Mouse (Mus musculus) adrenal gland, adult 8-10 months (tissue): Measurements from ENCODE around the gene Dgka. TPM values are rescaled to one million over a fixed set of nuclear protein-coding genes. Genes with fewer than 3 reads are reported as not detected.
"Not testable (repeated sequence)": the region's sequence is repeated elsewhere in the genome, so short reads cannot be mapped to it uniquely, and the experiment has no call there.

Experiments
- DNase-seq: peaks from one replicate; pipeline ENCODE4 v3.0.0; 2022
- total RNA-seq, 4 experiments: library from RNA; stranded (reverse); gene quantifications; 2 replicates each; pipeline ENCODE4 v1.2.4; 2022

Gene Dgka
- total RNA-seq, 4 experiments from 2014 or later: 16.5 to 41.1 (median 28.6) TPM

DNA sequence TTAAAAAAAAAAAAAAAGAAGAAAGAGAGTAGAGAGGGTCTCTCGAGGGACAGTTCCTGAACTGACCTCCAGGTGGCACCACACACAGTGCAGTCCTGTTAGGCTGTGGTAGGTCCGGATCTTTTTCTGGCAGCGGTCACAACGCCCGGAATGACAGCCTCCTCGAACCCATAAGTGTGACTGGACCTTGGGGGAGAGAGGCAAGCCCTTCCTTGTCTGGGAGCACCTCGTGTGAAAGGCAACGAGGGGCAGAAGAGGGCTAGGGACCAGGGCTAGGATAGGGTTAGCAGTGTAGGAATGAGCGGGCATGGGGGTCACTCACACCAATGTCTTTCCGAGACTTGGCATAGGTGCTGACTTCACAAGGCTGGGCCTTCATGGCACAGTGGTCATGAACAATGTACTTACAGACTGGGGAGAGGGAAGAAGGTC lies 13.6 kb downstream of the Dgka start:
- DNase-seq: peak; percentile 45

DNA sequence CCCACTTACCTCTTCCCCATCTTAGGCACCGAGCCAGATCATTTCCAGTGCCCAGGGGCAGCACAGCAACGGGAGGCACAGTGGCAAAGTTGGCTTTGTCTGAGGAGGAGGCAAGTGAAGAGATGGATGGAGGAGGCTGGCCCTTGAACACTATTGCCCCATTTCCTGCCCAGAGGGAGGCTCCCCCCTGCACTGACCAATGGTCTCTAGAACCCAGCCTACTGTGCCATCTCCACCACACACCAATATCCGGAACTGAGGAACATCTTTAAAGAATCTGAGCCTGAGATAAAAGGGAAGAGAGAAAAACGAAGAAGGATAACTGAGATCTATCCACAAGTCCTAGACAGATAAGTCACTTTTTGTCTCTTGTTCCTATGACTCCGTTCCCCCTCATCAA lies 16.6 kb downstream of the Dgka start:
- no peak for DNase-seq

DNA sequence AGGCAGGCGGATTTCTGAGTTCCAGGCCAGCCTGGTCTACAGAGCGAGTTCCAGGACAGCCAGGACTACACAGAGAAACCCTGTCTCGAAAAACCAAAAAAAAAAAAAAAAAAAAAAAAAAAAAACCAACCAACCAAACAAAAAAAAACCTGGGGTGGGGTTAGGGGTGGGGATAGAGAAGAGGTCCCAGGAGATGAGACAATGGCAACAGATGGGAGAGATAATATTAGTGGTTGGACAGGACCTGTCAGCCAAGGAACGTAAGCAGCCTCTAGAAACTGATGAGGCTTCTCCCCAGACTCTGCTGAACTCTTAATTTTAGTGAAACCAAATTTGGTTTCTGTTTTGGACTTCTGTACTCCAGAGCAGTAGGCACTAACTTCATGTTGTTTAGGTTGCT lies 19.2 kb downstream of the Dgka start:
- not testable (repeated sequence) for DNase-seq

DNA sequence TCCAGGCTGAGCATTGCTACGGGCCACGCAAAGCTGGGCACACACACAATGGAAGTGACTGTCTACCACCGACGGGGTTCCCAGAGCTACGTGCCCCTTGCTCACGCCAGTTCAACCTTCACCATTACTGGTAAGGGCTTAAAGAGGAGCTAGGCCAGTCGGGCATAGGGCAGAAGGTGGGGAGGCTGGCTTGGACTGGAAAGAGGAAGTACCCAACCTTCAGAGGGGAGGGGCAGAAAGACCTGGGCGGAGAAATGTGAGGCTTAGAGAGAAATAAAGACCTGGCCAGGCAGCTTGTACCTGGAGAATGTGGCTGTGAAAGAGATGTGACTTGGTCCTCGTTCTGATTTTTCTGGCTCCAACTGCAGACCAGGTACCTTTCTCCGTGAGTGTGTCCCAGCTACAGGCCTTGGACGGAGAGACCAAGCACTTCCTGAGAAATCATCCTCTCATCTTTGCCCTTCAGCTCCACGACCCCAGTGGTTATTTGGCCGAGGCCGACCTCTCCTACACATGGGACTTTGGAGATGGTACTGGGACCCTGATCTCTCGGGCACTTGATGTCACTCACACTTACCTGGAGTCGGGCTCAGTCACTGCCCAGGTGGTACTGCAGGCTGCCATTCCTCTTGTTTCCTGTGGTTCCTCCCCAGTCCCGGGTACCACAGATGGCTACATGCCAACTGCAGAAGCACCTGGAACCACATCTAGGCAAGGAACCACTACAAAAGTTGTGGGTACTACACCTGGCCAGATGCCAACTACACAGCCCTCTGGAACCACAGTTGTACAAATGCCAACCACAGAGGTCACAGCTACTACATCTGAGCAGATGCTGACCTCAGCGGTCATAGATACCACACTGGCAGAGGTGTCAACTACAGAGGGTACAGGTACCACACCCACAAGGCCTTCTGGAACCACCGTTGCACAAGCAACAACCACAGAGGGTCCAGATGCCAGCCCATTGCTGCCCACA lies 28.8 kb downstream of the Dgka start:
- no peak for DNase-seq

DNA sequence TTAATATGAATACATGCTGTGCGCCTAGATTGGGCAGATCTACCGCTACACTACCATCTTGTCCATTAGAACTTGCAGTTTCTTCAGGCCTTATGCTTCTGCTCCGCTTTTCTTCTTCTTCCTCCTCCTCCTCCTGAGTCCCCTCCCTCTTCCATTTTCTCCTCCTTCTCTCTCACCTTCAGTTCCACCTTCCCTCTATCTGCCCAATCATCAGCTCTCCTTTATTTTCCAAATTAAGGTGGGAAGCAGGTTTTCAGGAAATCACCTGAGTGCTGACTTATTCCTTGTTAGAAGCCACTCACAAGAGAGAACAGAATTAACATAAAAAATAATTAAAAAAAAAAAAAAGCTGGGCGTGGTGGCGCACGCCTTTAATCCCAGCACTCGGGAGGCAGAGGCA lies 33.3 kb downstream of the Dgka start:
- not testable (repeated sequence) for DNase-seq

DNA sequence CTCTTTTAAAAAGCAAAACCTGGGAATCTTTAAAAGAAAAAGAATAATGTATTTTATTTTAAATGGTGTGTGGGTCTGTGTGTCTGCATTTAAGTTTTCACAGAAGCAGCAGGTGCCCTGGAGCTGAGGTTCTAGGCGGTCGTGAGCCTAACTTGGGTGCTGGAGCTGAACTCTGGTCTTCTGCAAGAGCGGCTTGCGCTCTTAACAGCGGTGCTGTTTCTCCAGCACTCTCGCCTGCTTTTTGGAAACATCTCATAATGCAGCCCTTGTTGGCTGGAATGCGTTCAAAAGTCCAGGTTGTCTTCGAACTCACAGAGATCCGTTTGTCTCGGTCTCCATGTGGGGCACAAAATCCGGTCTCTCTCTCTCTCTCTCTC lies 39.4 kb downstream of the Dgka start:
- no peak for DNase-seq

DNA sequence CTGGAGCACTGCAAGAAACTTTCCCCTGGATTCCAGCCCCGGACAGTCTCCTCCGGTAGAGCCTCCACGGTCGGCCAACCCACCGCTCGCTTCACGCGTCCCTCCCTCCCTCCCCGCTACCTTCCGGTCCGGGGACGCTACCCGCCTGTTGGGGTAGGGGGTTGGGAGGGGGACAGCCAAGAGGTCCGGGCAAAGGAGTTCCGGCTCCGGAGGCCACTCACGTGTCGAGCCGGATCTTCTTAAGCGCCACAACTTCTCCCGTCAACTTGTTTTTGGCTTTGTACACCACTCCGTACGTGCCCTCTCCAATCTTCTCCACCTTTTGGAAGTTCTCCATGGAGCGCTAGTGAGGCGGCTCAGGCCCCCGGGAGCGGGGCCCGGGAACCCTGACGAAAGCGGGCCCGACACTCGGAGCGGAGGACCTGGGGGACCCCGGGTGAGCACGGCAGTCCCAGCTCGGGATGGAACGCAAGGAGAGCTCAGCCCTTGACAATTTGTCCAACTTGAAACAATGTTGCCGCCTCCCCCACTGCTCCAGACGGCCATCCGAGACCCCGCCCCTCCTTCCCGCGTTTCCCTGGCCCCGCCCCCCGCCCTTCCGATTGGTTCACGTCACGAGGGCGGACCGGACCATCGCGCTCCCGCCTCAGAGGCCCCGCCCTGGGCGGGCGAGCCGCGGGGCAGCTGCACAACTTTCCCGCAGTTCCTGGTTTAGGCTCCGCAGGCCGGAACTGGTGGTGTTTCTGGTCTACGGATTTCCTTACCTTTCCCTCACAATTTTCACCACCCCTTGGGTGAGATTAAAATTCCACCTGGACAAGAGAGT lies 40.0 kb downstream of the Dgka start, which contains the start of gene Cdk2:
Cdk2 (minus strand) TSS at position 541 of the 826 bp plus-strand sequence.
- peak; percentile 88 for DNase-seq

DNA sequence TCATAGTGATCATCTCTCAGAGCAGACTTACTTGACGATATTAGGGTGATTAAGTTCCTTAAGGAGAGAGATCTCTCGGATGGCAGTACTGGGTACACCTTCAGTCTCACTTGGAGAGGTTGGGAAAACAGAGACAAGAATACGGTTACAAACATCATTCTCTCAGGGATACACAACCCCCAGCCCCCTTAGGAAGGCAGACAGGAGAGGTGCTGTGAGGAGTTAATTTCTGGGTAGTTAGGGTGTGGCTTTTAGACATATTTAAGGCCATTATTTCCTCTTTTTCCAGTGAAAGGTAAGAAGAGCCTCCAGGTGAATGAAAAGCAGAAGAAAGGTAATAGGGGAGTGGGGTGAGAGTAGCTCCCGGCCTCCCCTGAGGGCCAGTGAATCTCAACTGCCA lies 40.8 kb downstream of the Dgka start, which contains the start of gene Pmel:
Pmel (plus strand) TSS at position 301 of the 400 bp plus-strand sequence.
- no peak for DNase-seq

DNA sequence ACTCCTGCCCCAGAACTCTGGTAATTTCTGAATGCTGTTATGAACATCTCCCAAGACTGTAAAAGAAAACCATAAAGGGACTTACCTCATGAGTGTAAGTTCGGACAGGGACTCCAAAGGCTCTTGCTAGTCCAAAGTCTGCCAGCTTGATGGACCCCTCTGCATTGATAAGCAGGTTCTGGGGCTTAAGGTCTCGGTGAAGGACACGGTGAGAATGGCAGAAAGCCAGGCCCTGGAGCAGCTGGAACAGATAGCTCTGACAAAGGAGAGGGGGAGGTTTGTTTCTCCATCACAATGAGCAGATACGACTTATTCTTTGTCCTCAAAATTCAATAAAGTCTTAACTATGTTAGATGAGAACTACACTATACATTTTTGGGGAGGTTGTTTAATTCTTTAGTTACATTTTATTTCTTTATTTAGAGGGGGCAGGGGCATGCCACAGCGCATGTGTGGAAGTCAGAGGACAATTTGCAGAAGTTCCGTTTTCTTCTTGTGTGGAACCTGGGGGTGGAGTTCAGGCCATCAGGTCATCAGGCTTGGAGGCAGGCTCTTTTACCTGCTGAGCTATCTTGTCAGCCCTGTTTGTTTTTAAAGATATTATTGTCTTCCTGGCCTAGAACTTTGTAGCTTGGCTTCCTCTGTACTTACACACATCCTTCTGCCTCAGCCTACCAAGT lies 42.2 kb downstream of the Dgka start:
- no peak for DNase-seq

DNA sequence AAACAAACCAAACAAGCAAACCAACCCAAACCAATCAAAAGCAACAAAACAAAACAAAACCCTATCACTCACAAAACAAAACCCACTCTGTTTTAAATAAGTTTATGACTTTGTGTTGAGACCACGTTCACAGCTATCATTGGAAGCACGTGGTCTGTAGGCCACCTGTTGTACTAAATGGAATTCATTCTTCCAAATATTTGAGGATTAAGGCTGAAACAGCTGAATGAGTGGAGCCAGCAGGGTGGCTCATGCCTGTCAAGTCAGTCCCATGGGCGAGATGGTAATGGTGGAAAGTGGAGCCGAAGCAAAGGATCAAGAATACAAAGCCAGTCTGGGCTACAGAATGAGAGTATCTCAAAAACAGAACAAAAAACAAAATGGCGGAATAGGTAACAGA lies 43.9 kb downstream of the Dgka start:
- no peak for DNase-seq

DNA sequence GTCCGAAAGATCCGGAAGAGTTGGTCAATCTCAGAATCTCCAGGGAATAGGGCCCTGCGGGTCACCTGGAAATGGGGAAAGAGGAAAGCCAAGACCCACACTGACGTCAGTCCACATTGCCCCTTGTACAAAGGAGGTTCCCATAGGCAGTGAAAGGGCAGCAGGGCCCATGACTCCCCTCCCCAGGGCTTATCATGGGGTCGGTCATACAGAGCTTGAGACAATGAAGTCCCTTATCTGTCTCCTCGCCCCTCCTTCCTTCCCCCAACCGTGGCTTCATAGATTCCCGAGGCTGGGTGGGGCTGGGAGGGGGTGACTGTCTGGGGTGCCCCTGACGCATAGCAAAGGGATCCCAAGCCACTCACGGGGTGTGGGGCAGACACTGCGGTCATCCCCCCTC lies 45.0 kb downstream of the Dgka start:
- DNase-seq: no peak

DNA sequence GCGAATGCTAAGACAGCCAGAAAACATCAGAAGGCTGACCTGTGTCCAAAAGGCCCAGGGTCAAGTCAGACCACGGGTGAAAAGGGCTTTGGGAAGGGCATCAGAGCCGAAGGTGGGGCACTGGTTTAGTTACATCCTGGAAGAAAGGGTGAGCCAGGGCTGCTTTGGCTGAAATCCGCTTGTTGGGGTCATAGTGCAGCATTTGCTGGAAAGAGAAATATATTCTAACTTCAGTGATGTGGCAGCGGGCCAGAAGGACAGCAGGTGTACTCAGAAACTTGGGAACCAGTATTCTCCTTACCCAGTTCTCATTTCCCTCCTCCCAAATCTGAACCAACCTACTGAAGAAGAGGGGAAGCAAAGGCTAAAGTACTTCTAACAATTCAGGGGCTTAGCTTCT lies 45.6 kb downstream of the Dgka start:
- DNase-seq: no peak

DNA sequence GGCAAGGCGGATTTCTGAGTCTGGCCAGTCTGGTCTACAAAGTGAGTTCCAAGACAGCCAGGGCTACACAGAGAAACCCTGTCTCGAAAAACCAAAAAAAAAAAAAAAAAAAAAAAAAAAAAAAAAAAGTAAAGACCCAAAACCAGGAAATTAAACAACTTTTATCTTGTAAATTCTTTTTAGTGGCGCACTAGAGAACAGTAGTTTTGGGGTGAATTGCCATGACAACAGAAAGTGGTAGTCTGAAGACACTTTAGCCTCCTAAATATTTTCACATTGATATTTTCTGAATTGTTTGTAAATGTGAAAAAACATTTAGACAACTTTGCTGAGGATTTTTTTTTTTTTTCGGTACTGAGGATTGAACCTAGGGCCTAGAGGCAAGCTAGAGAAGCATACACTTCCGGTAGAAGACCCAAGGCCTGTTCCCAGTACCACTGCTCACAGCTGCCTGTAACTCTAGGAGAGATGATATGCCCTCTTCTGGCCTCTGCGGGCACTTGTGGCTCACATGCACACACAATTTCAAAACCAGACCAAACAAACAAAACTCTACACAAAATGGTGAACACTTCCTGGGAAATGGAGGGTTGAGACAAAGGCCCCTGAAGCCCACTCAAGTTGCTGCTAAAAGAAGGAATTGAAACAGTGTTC lies 47.5 kb downstream of the Dgka start:
- no peak for DNase-seq

DNA sequence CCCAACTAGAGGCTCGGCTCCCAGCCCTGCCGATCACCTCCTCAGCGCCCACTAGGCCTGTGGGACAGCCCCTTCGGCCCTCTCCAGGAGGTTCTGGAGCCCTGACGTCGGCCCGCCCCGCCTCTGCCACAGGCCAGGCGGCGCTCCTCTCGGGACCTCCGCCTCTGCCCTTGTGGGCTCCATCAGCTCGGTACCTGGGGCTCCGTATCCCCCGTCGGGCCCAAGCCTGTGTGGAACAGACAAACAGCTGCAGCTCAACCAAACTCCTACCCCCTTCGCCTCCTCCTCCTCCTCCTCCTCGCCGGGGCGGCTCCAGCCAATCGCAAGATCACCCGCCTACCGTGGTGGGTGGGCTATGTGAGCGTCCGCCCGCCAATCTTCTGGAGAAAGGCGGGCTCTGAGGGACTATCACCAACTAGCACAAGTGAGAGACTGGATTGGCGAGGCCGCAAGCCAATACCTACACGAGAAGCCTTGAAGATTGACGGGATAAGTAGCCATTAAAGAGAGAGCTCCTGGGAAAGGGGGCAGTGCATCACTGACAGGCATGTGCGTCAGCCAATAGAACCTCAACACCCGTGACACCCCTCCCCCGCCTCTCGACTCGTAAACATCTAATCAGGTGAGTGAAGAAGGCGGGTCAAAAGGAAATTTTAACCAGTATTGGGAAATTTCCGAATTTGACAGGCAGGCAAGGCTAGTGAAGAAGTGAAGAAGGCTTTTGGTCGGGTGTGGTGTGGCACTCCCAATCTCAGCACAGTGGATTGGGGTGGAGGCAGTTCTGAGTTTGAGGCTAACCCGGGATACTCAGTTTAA lies 48.5 kb downstream of the Dgka start, which contains the start of gene Rab5b:
Rab5b (minus strand) TSS at position 273 of the 816 bp plus-strand sequence.
- peak; percentile 99 for DNase-seq

DNA sequence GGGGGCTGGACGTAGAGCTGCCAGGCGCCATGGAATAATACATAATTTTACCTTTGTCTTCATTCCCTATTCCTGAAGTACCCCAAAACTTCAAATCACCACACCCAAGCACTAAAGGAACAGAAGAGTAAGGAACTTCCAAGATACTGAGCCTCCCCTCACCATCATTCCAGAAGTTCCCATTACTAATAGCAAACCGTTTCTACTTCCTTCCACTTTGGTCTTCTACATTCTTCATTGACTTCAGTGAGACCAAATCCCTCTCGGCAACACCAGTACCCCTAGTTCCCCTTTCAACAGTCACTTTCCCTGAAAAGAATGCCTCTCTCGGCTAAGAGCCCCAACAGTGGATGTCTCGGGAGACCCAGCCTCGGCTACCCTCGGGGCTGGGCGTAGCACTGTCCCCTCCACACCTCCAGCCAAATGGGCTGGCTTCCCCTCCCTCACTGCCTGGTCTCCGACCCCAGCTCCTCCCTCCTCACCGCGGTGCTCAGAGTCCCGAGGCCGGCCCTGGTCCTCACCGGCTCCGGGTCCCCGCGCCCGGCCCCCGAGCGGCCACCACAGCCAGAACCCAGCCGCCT lies 49.2 kb downstream of the Dgka start:
- DNase-seq: no peak

DNA sequence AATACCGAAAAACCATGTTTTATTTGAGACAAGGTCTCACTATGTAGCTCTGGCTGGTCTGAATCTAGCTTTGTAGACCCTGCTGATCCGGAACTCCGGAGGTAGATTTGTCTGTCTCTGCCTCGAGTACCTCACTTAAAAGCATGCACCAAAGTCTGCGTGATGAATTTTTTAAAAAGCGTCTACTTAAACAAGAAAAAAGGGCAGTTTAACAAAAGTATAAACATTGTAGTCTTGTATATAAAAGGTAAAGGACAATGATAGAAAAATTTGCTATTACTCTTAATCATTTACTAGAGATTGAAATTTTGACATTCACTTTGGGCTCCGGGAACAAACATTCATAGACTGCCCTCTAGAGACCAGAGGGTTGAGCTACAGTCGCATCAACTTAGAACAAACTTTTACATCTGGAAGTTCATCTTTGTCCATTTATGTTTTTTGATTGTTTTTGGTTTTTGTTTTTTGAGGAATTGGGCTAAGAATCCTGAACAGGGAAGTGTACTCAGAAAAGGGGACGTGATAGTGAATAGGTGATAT lies 70.1 kb downstream of the Dgka start:
- no peak for DNase-seq

DNA sequence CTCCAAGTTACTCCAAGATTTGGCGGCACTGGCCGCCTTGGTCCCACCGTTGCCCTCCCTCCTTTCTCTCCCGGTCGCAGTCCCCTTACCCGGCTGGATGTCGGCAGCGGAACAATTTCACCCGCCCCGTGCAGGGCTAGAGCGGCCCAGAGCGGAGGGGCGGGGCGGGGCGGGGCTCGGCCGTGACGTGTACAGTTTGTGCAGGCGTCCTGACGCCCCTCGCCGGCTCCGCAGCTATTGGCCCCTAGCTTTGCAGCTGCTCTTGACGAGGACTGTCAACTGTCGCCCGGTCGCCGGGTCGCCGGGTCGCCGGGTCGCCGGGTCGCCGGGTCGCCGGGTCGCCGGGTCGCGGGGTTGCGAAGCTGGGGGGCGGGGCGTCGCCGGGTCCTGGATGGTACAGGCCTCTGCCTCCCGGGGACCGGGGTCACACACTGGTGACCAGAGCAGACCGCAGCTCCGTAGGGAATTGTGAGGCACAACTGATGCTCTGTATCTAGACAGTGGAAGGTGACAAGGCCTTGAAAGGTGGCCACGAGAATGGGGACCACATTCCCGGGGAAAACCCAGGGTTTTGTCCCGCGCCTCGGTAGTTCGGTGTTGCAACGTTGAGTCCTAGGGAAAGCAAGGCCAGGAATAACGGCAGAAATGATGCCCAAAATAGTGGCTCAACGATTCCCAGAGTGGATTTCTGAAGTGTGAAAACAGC lies 70.7 kb downstream of the Dgka start, which contains the start of gene Suox:
Suox (minus strand) TSS at position 311 of the 706 bp plus-strand sequence.
- DNase-seq: peak; percentile 73

DNA sequence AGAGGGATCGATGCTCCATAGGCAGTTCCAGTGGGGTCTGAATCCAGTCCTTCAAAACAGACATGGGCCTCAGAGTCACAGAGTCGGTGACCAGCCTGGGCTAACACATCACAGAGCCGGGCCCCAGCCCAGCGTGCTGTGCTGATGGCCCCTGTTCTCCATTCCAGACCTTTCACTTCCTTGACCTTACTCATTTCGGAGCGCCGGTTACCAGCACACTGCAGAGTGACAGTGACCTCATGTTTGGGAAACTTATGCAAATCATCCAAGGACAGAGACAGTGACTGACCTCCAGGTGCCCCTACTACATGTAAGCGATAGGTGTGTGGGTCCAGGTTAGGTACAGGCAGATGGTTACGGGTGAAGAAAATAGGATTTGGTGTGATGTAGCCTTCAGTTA lies 73.5 kb downstream of the Dgka start:
- DNase-seq: no peak
